Mouse (Mus musculus) MEL (cell line): ENCODE data around the gene Rfc5.

Experiments
- CHD1 ChIP-seq: IDR thresholded peaks from 2 replicates; pipeline ENCODE4 v1.6.1; 2012; ENCODE audit warnings: low read depth, mild to moderate bottlenecking, inconsistent platforms, low read length, improper control_type of control experiment
- CTCF ChIP-seq, 3 experiments: IDR thresholded peaks in 2 of 3; conservative IDR thresholded peaks in 1 of 3; 2 replicates each; pipeline ENCODE4 v1.5.1; 2011 to 2012; ENCODE audit warnings: low read length in 3 of 3, low read depth in 2 of 3, mild to moderate bottlenecking in 2 of 3, improper control_type of control experiment in 1 of 3, inconsistent platforms in 1 of 3, mixed read lengths in 1 of 3, moderate library complexity in 1 of 3; ENCODE audit not compliant: control insufficient read depth in 1 of 3, insufficient read depth in 1 of 3, poor library complexity in 1 of 3, severe bottlenecking in 1 of 3
- E2F4 ChIP-seq: IDR thresholded peaks from 2 replicates; pipeline ENCODE4 v1.6.1; 2011; ENCODE audit warnings: low read depth, low read length, improper control_type of control experiment, borderline replicate concordance
- EP300 ChIP-seq, 2 experiments: IDR thresholded peaks; 2 replicates each; pipeline ENCODE4 v1.6.1; 2011; ENCODE audit warnings: improper control_type of control experiment in 2 of 2, low read length in 2 of 2, low read depth in 1 of 2, mild to moderate bottlenecking in 1 of 2
- GABPA ChIP-seq: IDR thresholded peaks from 2 replicates; pipeline ENCODE4 v1.6.1; 2012; ENCODE audit warnings: low read depth, mild to moderate bottlenecking, inconsistent platforms, low read length, improper control_type of control experiment, moderate library complexity
- MAFK ChIP-seq: IDR thresholded peaks from 2 replicates; pipeline ENCODE4 v1.6.1; 2011; ENCODE audit warnings: low read depth, mild to moderate bottlenecking, low read length, improper control_type of control experiment, borderline replicate concordance
- MEF2A ChIP-seq: IDR thresholded peaks from 2 replicates; pipeline ENCODE4 v1.6.1; 2014; ENCODE audit warnings: low read depth, mild to moderate bottlenecking, inconsistent platforms, low read length, improper control_type of control experiment; ENCODE audit not compliant: poor library complexity, insufficient replicate concordance, severe bottlenecking; ENCODE audit errors: extremely low read depth
- POLR2A ChIP-seq, 2 experiments: IDR thresholded peaks; 2 replicates each; pipeline ENCODE4 v1.6.1; 2011 to 2012; ENCODE audit warnings: low read length in 2 of 2, mild to moderate bottlenecking in 2 of 2, control low read depth in 1 of 2, improper control_type of control experiment in 1 of 2, low read depth in 1 of 2, moderate library complexity in 1 of 2; ENCODE audit not compliant: control insufficient read depth in 1 of 2, insufficient read depth in 1 of 2, poor library complexity in 1 of 2
- RAD21 ChIP-seq: IDR thresholded peaks from 2 replicates; pipeline ENCODE4 v1.6.1; 2011; ENCODE audit warnings: mild to moderate bottlenecking, low read depth, low read length, improper control_type of control experiment
- USF2 ChIP-seq, 2 experiments: IDR thresholded peaks; 2 replicates each; pipeline ENCODE4 v1.6.1; 2011 to 2012; ENCODE audit warnings: improper control_type of control experiment in 2 of 2, low read length in 2 of 2, borderline replicate concordance in 1 of 2, inconsistent platforms in 1 of 2, low read depth in 1 of 2, mild to moderate bottlenecking in 1 of 2; ENCODE audit not compliant: insufficient read depth in 1 of 2

DNA sequence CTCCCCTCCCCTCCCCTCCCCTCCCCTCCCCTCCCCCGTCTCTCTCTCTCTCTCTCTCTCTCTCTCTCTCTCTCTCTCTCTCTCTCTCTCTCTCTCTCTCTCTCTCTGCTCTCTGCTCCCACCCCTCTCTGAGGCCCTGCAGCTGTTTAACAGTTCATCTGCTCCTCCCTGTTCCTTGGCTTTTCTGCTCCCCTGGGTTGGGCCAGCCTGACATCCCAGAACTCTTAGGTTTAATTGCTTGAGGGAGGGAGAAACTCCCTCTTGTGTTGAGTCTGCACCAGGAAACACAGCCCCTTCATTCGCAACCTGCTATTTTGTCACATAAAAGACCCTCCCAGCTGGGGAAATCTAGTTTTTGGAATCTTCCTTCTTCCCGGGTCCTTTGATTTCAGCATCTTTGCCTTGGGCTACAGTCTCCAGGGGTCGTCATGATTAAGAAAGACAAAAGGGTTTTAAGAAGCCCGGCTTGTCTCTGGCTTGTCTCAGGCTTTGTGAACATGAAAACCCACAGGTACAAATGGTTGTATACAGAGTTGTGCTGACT is 9.2 kb upstream of the Rfc5 start:
- TF ChIP-seq USF2 (IDR thresholded peaks at IDR 0.05; ENCODE audit: borderline replicate concordance in 1 of 2, insufficient read depth in 1 of 2, low read depth in 1 of 2, low read length in 2 of 2) (no peak), E2F4 (no peak), POLR2A (IDR thresholded peaks at IDR 0.05; ENCODE audit: control insufficient read depth in 1 of 2, insufficient read depth in 1 of 2, low read depth in 1 of 2, low read length in 2 of 2, poor library complexity in 1 of 2) (no peak), CHD1 (no peak), CTCF (IDR thresholded peaks at IDR 0.05 in 2 of 3, conservative IDR thresholded peaks at IDR 0.05 in 1 of 3; ENCODE audit: control insufficient read depth in 1 of 3, insufficient read depth in 1 of 3, low read depth in 2 of 3, low read length in 3 of 3, poor library complexity in 1 of 3, severe bottlenecking in 1 of 3) (no peak), EP300 (IDR thresholded peaks at IDR 0.05; ENCODE audit: low read depth in 1 of 2, low read length in 2 of 2) (no peak), GABPA (no peak), MEF2A (no peak), MAFK (no peak), RAD21 (no peak)
